Mouse (Mus musculus) kidney, postnatal 0 days (tissue): ENCODE measurements around the gene Ptgfrn. TPM values are rescaled to one million over a fixed set of nuclear protein-coding genes. Genes with fewer than 3 reads are reported as not detected.

Source experiments
- ATAC-seq: fragments of 200-750 bp; cut with Nextera tagmentation; replicated peaks from 2 replicates; pipeline ENCODE4 v1.8.0; 2017; ENCODE audit warnings: low read depth, moderate number of reproducible peaks, moderate TSS enrichment, moderate library complexity; ENCODE audit not compliant: low FRiP score
- DNase-seq: peaks from one replicate; pipeline ENCODE4 v3.0.0-alpha.2; 2016; ENCODE audit warnings: low spot score
- H3K27ac ChIP-seq: fragments of 300-500 bp; sonication (generic); 2 replicates; pipeline ENCODE4 v1.5.1; 2014; ENCODE audit warnings: mild to moderate bottlenecking
- H3K27me3 ChIP-seq: fragments of 300-500 bp; sonication (generic); 2 replicates; pipeline ENCODE4 v1.6.1; 2014; ENCODE audit warnings: low read length, mixed read lengths; ENCODE audit not compliant: insufficient read depth
- H3K36me3 ChIP-seq: fragments of 300-500 bp; sonication (generic); 2 replicates; pipeline ENCODE4 v1.6.1; 2014; ENCODE audit warnings: low read length, mixed read lengths; ENCODE audit not compliant: insufficient read depth
- H3K4me1 ChIP-seq: fragments of 300-500 bp; sonication (generic); replicated peaks from 2 replicates; pipeline ENCODE4 v1.6.1; 2014; ENCODE audit warnings: antibody characterized with exemption, low read length, mixed read lengths; ENCODE audit not compliant: insufficient read depth
- H3K4me2 ChIP-seq: fragments of 300-500 bp; sonication (generic); 2 replicates; pipeline ENCODE4 v1.6.1; 2014; ENCODE audit warnings: mild to moderate bottlenecking, low read length, moderate library complexity, mixed read lengths
- H3K4me3 ChIP-seq: fragments of 300-500 bp; sonication (generic); replicated peaks from 2 replicates; pipeline ENCODE4 v1.5.1; 2014; ENCODE audit warnings: low read depth, low read length
- H3K9ac ChIP-seq: fragments of 300-500 bp; sonication (generic); 2 replicates; pipeline ENCODE4 v1.6.1; 2014; ENCODE audit warnings: low read depth, low read length
- H3K9me3 ChIP-seq: fragments of 300-500 bp; sonication (generic); replicated peaks from 2 replicates; pipeline ENCODE4 v1.6.1; 2016; ENCODE audit warnings: low read length, inconsistent platforms, mixed read lengths
- CTCF ChIP-seq: IDR thresholded peaks from 2 replicates; pipeline ENCODE4 v1.5.1; 2016; ENCODE audit warnings: antibody characterized with exemption, low read depth, mild to moderate bottlenecking, moderate library complexity
- WGBS: fragments of 180-500 bp; shearing (Covaris S2); extraction: QIAGEN DNeasy Blood & Tissue Kit; methylation state at CpG from one replicate; pipeline ENCODE4 v1.1.7; 2014; 5-methylcytosine and 5-hydroxymethylcytosine counted together
- polyA plus RNA-seq: library from polyadenylated mRNA; unstranded; fragments of >200 nt; fragmentation: Nextera tagmentation; extraction: Ambion mirVana; gene quantifications from 2 replicates; pipeline ENCODE4 v1.2.1, GENCODE M21; 2015

Ptgfrn gene
- polyA plus RNA-seq, 1 experiment from 2014 or later, result 2.1 TPM

DNA sequence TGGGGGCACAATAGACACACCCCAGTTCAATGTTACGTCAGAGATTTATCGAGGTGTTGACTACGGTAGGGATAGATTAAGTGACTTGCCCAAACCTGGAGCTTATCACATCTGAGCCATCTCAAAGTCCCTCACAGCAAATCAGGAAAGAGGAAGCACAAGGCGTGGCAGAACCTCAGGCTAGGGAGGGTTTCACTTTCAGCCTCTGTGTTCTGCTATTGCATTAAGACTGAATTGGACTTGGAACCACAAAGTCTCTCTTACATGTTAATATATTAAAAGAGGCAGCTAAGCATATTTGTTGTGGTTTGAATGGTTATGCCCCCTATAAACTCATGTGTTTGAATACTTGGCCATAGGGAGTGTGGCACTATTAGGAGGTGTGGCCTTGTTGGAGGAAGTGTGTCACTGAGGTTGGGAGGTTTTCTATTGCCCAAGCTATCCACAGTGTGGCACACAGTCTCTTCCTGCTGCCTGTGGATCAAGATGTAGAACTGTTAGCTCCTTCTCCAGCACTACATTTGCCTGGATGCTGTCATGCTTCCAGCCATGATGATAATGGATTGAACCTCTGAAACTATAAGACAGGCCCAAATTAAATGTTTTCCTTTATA lies 99.4 kb downstream of the Ptgfrn start:
- H3K9me3 ChIP-seq, result no peaks in the 10 kb centered on the region
- no peaks in the 10 kb centered on the region for H3K36me3 ChIP-seq
- 88% methylated on average over 4 of the region's 4 CpGs for WGBS
- no peak overlapping the region for H3K27ac ChIP-seq
- no peak for TF ChIP-seq CTCF
- no peaks in the 10 kb centered on the region for H3K4me1 ChIP-seq
- no peak overlapping the region for H3K4me2 ChIP-seq
- no peaks in the 10 kb centered on the region for H3K27me3 ChIP-seq
- ATAC-seq (no peak), DNase-seq (no peak)
- H3K9ac ChIP-seq, result no peak overlapping the region
- no peak overlapping the region for H3K4me3 ChIP-seq

DNA sequence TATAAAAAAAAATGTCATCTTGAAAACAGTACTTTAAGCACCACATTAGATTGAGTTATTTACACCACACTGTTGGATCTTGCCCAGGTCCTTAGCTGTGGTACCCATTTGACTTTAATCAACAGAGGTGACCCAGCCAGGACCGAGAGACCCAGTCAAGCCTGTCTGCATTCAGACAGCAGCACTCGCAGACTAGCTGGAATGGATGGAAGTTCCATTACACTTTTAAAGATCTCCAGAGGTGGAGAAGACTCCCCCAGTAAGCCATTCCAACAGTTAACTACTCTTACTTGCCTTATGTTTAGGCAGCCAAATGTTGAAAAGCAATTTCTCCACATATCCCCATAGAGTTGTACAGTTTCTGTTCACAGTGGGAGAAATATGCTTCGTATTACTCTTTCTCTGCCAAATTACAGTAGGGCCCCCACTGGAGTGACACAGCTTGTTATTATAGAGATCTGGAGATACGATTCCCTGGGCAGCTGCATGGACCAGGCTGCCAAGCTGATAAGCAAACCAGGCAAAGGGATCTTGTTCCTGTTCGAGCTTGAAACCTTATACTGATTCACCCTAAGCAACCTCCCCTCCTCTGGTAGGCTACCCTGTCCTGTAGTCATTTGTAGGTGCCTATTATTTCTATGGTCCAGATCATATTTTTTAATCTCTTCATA lies 102.8 kb downstream of the Ptgfrn start:
- TF ChIP-seq CTCF, result no peak
- H3K4me3 ChIP-seq, result no peak overlapping the region
- no peaks in the 10 kb centered on the region for H3K27me3 ChIP-seq
- no peak for ATAC-seq
- 48% methylated on average over 5 of the region's 5 CpGs for WGBS
- H3K4me1 ChIP-seq, result no peaks in the 10 kb centered on the region
- no peak for DNase-seq
- no peak overlapping the region for H3K9ac ChIP-seq
- H3K27ac ChIP-seq, result no peak overlapping the region
- no peak overlapping the region for H3K4me2 ChIP-seq
- H3K9me3 ChIP-seq, result no peaks in the 10 kb centered on the region
- H3K36me3 ChIP-seq, result no peaks in the 10 kb centered on the region

DNA sequence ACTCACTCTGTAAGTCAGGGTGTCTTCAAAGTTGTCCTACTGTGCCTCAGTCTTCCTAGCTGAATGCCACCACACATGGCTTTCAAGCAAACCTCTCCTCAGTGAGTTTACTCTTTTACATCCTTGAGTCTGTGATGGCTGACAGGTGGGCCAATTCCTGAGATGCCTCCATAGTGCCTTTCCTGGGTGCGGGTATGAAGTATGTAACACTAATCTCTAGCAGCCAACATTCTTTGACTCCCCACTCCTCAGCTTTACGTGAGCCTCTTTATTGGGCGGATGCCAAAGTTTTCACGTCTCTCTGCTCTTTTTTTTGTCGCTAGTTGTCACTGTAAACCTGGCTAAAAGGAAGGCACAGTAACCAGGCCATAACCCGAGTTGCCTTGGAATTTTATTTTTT lies 104.7 kb downstream of the Ptgfrn start:
- no peaks in the 10 kb centered on the region for H3K36me3 ChIP-seq
- no peak for DNase-seq
- TF ChIP-seq CTCF, result no peak
- H3K4me3 ChIP-seq, result no peak overlapping the region
- H3K27ac ChIP-seq, result no peak overlapping the region
- H3K4me1 ChIP-seq, result no peaks in the 10 kb centered on the region
- 65% methylated on average over 6 of the region's 6 CpGs for WGBS
- no peak overlapping the region for H3K9ac ChIP-seq
- H3K9me3 ChIP-seq, result no peaks in the 10 kb centered on the region
- no peak for ATAC-seq
- H3K4me2 ChIP-seq, result no peak overlapping the region
- no peaks in the 10 kb centered on the region for H3K27me3 ChIP-seq

DNA sequence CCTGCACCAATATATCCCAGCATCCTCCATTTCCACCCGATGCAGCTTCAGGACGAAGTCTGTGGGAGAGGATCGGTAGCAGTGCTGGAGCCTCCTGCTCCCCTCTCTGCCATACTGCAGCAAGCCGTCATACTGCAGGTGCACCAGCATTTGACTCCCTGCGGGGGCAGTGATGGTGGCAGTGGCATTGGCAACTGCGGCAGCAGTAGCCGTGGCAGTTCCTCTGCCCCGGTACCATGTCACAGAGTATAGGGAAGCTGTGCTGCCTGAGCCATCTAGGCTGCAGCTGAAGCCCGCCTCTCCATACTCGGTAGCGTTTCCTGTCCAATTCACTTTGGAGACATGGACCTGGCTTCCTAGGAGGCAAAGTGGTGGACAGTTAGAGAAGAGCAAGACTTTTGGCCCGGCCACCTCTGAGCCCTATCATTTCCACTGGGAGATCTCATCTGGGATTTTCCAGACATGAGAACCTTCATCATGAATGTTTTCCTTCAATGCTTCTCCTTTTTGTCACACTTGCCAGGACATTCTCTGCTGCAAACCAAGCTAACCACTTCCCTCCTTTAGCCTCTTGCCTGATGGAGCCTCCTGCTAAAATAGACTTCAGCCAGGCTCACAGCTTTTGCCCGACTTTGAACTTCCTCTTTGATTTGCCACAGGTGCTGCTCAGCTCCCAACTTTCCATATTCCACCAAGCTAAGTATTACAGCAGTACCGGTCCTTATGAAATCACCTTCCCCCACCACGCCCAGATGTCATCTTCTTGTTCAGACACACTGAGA lies 106.3 kb downstream of the Ptgfrn start:
- no peak for TF ChIP-seq CTCF

DNA sequence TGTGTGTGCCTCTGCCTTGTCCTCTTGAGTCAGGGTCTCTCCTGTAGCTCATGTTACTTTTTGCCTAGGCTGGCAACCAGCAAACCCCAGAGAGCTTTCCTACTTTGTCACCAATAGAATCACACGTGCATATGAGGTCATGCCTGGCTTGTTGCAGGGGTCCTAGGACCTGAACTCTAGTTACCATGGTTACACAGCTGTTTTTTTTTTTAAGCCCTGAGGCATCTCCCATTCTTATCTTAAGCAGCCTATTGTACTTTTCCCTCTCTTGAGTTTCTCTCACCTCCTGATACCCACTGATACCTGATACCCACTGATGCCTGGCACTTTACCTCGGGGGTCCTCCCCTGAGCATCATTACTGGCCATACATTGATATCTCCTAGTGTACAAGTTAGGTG lies 110.3 kb downstream of the Ptgfrn start:
- no peaks in the 10 kb centered on the region for H3K36me3 ChIP-seq
- no peak overlapping the region for H3K27ac ChIP-seq
- no peaks in the 10 kb centered on the region for H3K4me1 ChIP-seq
- no peaks in the 10 kb centered on the region for H3K27me3 ChIP-seq
- no peak overlapping the region for H3K9ac ChIP-seq
- no peak overlapping the region for H3K4me3 ChIP-seq
- no peak for DNase-seq
- no peak for ATAC-seq
- no peak overlapping the region for H3K4me2 ChIP-seq
- WGBS, result 22% methylated on average over 2 of the region's 2 CpGs
- no peaks in the 10 kb centered on the region for H3K9me3 ChIP-seq
- TF ChIP-seq CTCF, result no peak

More for the DNA sequence above, 106.3 kb downstream of the Ptgfrn start:
- 87% methylated on average over 15 of the region's 15 CpGs for WGBS
- Histone ChIP-seq H3K9ac (no peak overlapping the region), H3K9me3 (no peaks in the 10 kb centered on the region), H3K4me1 (no peaks in the 10 kb centered on the region), H3K27me3 (no peaks in the 10 kb centered on the region), H3K4me3 (no peak overlapping the region), H3K36me3 (no peaks in the 10 kb centered on the region), H3K4me2 (no peak overlapping the region), H3K27ac (no peak overlapping the region)
- no peak for DNase-seq
- ATAC-seq, result no peak

DNA sequence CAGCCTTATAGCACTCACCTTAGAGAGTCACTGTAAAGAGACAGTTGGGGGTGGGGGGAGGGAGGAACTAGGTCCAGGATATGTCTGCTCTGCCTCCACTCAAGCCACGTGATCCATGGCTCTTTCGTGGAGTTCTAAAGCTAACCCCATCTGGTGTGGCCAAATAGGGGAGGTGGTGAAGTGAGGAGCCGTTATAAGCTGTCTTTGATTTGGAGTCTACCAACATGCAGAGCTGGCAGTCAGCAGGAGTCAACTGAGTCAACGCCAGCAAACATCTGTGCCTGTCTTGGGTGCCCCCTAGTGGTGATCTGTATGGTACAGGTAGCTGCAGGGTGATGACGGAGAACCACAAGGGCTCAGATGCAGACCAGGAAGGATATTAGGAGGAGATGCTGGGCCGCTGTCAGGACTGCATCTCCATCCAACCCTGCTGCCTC lies 111.2 kb downstream of the Ptgfrn start:
- DNase-seq (peak; percentile 59), ATAC-seq (0 out of 2 replicates have a peak, but pooled peaks have one; percentile 17)
- no peak overlapping the region for H3K4me2 ChIP-seq

More for the DNA sequence above, 111.2 kb downstream of the Ptgfrn start:
- TF ChIP-seq CTCF, result peak; percentile 81
- Histone ChIP-seq H3K4me1 (no peaks in the 10 kb centered on the region; the same call in 1 of the 2 replicates), H3K9me3 (no peaks in the 10 kb centered on the region), H3K27me3 (no peaks in the 10 kb centered on the region), H3K9ac (no peak overlapping the region), H3K36me3 (no peaks in the 10 kb centered on the region), H3K4me3 (no peak overlapping the region), H3K27ac (no peak overlapping the region)
- WGBS, result 25% methylated on average over 6 of the region's 6 CpGs
